ENCODE assay signal across 27 mouse cellular contexts in genomic region chr4:16660490-16660889, GRCm38 (mm10).
"Had no signal": no experiment of that assay in that cellular context is flagged by ENCODE, and none has a peak within 500 bp of the region (broad histone marks: within the 10 kb centered on the region; RNA-seq: fewer than 3 reads in every experiment).

No protein-coding gene starts in this region.

- H3K9me3 ChIP-seq: heart, embryonic 10.5 days; heart, embryonic 13.5 days; heart, embryonic 15.5 days; hindbrain, embryonic 10.5 days; hindbrain, embryonic 12.5 days; kidney, embryonic 15.5 days; limb, embryonic 13.5 days; liver, embryonic 13.5 days; liver, embryonic 15.5 days had no signal

- H3K27me3 ChIP-seq: heart, embryonic 13.5 days; heart, embryonic 15.5 days; hindbrain, embryonic 12.5 days; kidney, embryonic 15.5 days; limb, embryonic 13.5 days; liver, embryonic 13.5 days; liver, embryonic 15.5 days had no signal

- H3K27ac ChIP-seq: gastrocnemius, adult 2 months; heart, embryonic 10.5 days; heart, embryonic 13.5 days; heart, embryonic 15.5 days; hindbrain, embryonic 10.5 days; hindbrain, embryonic 12.5 days; hindbrain, embryonic 14.5 days; kidney, embryonic 15.5 days; kidney, postnatal 0 days; limb, embryonic 13.5 days; liver, embryonic 13.5 days; liver, embryonic 15.5 days had no signal

- H3K4me3 ChIP-seq: gastrocnemius, adult 2 months; heart, embryonic 10.5 days; heart, embryonic 13.5 days; heart, embryonic 15.5 days; hindbrain, embryonic 10.5 days; hindbrain, embryonic 12.5 days; kidney, embryonic 15.5 days; limb, embryonic 13.5 days; liver, embryonic 13.5 days; liver, embryonic 15.5 days had no signal

- DNase-seq: gastrocnemius, adult 2 months; gastrocnemius, postnatal 10 days; gastrocnemius, postnatal 25 days; heart, adult 18-20 months; heart, postnatal 4 days; kidney, adult 11 months; kidney, adult 2 months; kidney, adult 9 months; kidney, postnatal 14 days; kidney, postnatal 36 days; layer of hippocampus, adult 9-11 months; layer of hippocampus, postnatal 36 days; liver; liver, embryonic 13.5 days had no signal

- ATAC-seq: hindbrain, embryonic 16.5 days; intestine, embryonic 16.5 days had no signal

- H3K9ac ChIP-seq: heart, embryonic 13.5 days; heart, embryonic 15.5 days; hindbrain, embryonic 12.5 days; hindbrain, embryonic 14.5 days; kidney, embryonic 15.5 days; limb, embryonic 13.5 days; liver, embryonic 13.5 days; liver, embryonic 15.5 days had no signal

- H3K4me2 ChIP-seq: heart, embryonic 13.5 days; heart, embryonic 15.5 days; hindbrain, embryonic 12.5 days; hindbrain, embryonic 14.5 days; kidney, embryonic 15.5 days; limb, embryonic 13.5 days; liver, embryonic 11.5 days; liver, embryonic 13.5 days; liver, embryonic 15.5 days had no signal

- H3K36me3 ChIP-seq: heart, embryonic 10.5 days; heart, embryonic 13.5 days; heart, embryonic 15.5 days; hindbrain, embryonic 10.5 days; hindbrain, embryonic 12.5 days; kidney, embryonic 15.5 days; limb, embryonic 13.5 days; liver, embryonic 13.5 days; liver, embryonic 15.5 days had no signal

- H3K4me1 ChIP-seq: heart, embryonic 10.5 days; heart, embryonic 13.5 days; heart, embryonic 15.5 days; hindbrain, embryonic 10.5 days; hindbrain, embryonic 12.5 days; kidney, embryonic 15.5 days; limb, embryonic 13.5 days; liver, embryonic 13.5 days; liver, embryonic 15.5 days had no signal
